Mouse (Mus musculus) kidney, embryonic 14.5 days (tissue): ENCODE results near the gene Mettl7a2. TPM values are rescaled to one million over a fixed set of nuclear protein-coding genes. Genes with fewer than 3 reads are reported as not detected.
"Not testable (repeated sequence)": the region's sequence is repeated elsewhere in the genome, so short reads cannot be mapped to it uniquely, and the experiment has no call there.

ENCODE experiments used
- ATAC-seq: fragments of 200-750 bp; cut with Nextera tagmentation; 2 replicates; pipeline ENCODE4 v1.8.0; 2017; ENCODE audit warnings: moderate number of reproducible peaks, mild to moderate bottlenecking, moderate TSS enrichment, moderate library complexity; ENCODE audit not compliant: low FRiP score, low TSS enrichment
- H3K27ac ChIP-seq: fragments of 300-500 bp; sonication (generic); 2 replicates; pipeline ENCODE4 v1.5.1; 2014; ENCODE audit warnings: low read depth, mild to moderate bottlenecking, low read length, moderate library complexity, mixed read lengths
- H3K27me3 ChIP-seq: fragments of 300-500 bp; sonication (generic); 2 replicates; pipeline ENCODE4 v1.6.1; 2014; ENCODE audit warnings: mild to moderate bottlenecking, low read length; ENCODE audit not compliant: control insufficient read depth, insufficient read depth
- H3K36me3 ChIP-seq: fragments of 300-500 bp; sonication (generic); 2 replicates; pipeline ENCODE4 v1.6.1; 2014; ENCODE audit warnings: low read length, mixed read lengths; ENCODE audit not compliant: control insufficient read depth, insufficient read depth
- H3K4me1 ChIP-seq: fragments of 300-500 bp; sonication (generic); 2 replicates; pipeline ENCODE4 v1.6.1; 2014; ENCODE audit warnings: low read length, mixed read lengths; ENCODE audit not compliant: control insufficient read depth, insufficient read depth
- H3K4me2 ChIP-seq: fragments of 300-500 bp; sonication (generic); replicated peaks from 2 replicates; pipeline ENCODE4 v1.6.1; 2014; ENCODE audit warnings: low read depth, mild to moderate bottlenecking, low read length
- H3K4me3 ChIP-seq: fragments of 300-500 bp; sonication (generic); 2 replicates; pipeline ENCODE4 v1.5.1; 2014; ENCODE audit warnings: mild to moderate bottlenecking, low read length
- H3K9ac ChIP-seq: fragments of 300-500 bp; sonication (generic); 2 replicates; pipeline ENCODE4 v1.6.1; 2014; ENCODE audit warnings: low read depth, mild to moderate bottlenecking, low read length, moderate library complexity
- H3K9me3 ChIP-seq: fragments of 300-500 bp; sonication (generic); 2 replicates; pipeline ENCODE4 v1.6.1; 2016; ENCODE audit warnings: low read length; ENCODE audit not compliant: control insufficient read depth
- WGBS: fragments of 180-500 bp; shearing (Covaris S2); extraction: QIAGEN DNeasy Blood & Tissue Kit; methylation state at CpG from one replicate; pipeline ENCODE4 v1.1.7; 2014; 5-methylcytosine and 5-hydroxymethylcytosine counted together
- polyA plus RNA-seq: library from polyadenylated mRNA; unstranded; fragments of >200 nt; fragmentation: Nextera tagmentation; extraction: Ambion mirVana; gene quantifications from 2 replicates; pipeline ENCODE4 v1.2.1, GENCODE M21; 2014

Mettl7a2 gene
- polyA plus RNA-seq, 1 experiment from 2014 or later: not detected

DNA sequence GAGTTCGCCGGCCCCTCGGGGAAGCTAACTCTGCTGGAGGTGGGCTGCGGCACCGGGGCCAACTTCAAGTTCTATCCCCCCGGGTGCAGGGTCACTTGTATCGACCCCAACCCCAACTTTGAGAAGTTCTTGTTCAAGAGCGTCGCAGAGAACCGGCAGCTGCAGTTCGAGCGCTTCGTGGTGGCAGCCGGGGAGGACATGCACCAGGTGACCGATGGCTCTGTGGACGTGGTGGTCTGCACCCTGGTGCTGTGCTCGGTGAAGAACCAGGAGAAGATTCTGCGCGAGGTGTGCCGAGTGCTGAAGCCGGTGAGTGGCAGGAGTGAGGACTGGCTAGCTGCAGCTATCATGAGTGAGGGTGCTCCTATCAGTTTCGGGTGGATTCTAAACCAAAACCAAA lies 399 bp downstream of the Mettl7a2 start:
- not testable (repeated sequence) for H3K27me3 ChIP-seq, H3K4me2 ChIP-seq, ATAC-seq, H3K27ac ChIP-seq, H3K4me1 ChIP-seq, H3K36me3 ChIP-seq, H3K9ac ChIP-seq, H3K9me3 ChIP-seq, H3K4me3 ChIP-seq
- 91% methylated on average over 8 of the region's 22 CpGs for WGBS

DNA sequence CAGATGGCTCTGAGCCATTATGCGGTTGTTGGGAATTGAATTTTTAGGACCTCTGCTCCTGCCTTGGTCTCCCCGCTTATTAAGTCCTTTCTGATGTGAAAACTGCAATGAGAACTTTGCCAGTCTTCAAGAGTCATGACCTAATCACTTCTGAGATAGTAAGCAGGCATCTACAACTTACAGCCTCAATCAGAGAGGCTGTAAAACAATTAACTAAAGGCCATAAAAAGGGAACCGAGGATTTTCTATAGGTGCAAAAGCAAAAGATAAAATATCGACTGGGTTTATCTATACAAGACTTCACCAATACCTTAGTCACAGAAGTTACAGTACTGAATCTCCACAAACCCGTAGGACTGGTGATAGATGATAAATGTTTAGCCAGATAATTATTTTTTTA lies 2.9 kb downstream of the Mettl7a2 start:
- no peak overlapping the region for H3K4me2 ChIP-seq
- no peak for ATAC-seq
- WGBS: 55% methylated on average over 5 of the region's 5 CpGs
- H3K4me3 ChIP-seq: no peak overlapping the region
- H3K9ac ChIP-seq: no peak overlapping the region
- no peak overlapping the region for H3K27ac ChIP-seq
- no peaks in the 10 kb centered on the region for H3K4me1 ChIP-seq
- no peaks in the 10 kb centered on the region for H3K27me3 ChIP-seq
- no peaks in the 10 kb centered on the region for H3K36me3 ChIP-seq
- no peaks in the 10 kb centered on the region for H3K9me3 ChIP-seq

DNA sequence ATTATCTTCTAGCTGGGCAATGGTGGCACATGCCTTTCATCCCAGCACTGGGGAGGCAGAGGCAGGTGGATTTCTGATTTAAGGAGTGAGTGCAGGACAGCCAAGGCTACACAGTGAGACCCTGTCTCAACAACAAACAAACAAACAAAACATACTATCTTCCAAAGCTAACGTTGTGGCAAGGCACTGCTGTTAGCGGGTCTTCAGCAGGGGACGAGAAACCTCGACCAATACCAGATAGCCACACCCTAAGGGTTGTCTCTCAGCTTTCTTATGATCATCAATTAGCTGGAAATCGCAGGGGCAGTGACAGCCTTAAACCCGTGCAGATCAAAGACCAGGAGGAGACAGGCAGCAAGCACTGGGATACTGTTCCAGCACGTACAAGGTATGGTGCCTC lies 11.2 kb downstream of the Mettl7a2 start, which contains the start of gene Higd1c:
TSS of gene Higd1c (plus strand) at position 301 of the 400 bp plus-strand sequence.
- H3K27ac ChIP-seq: no peak within 1 kb of the TSS
- H3K36me3 ChIP-seq: no peaks in the 10 kb centered on the region
- H3K4me1 ChIP-seq: no peaks in the 10 kb centered on the region
- WGBS: 59% methylated on average over 7 of the region's 7 CpGs
- H3K4me3 ChIP-seq: no peak within 1 kb of the TSS
- no peak for ATAC-seq
- no peaks in the 10 kb centered on the region for H3K27me3 ChIP-seq
- no peaks in the 10 kb centered on the region for H3K9me3 ChIP-seq
- H3K4me2 ChIP-seq: no peak within 1 kb of the TSS
- no peak within 1 kb of the TSS for H3K9ac ChIP-seq

DNA sequence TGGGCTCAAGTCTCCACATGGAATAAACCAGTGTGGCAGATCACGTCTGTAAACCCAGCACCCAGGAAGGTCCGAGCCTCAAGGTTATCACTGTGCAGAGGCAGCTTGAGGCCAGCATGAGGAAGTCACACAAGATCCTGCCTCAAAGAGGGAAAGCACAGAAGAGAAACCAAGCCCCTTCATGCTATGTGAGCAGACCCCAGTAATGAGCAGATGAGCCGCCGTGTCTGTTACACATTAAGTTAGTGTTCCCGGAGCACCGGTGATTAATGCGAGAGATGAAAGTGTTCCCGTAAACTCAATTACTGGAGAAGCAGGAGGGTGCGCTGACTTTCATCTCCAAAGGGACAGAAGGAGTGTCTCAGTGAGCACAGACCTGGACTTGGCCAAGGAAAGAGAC lies 13.0 kb downstream of the Mettl7a2 start:
- H3K9me3 ChIP-seq, H3K9ac ChIP-seq, H3K36me3 ChIP-seq, H3K27me3 ChIP-seq, H3K4me1 ChIP-seq, H3K4me3 ChIP-seq, H3K4me2 ChIP-seq: not testable (repeated sequence)
- peak; percentile 78; the same call in 1 of the 2 replicates for ATAC-seq
- H3K27ac ChIP-seq: peak overlapping the region; percentile 42; the same call in 1 of the 2 replicates
- 23% methylated on average over 8 of the region's 9 CpGs for WGBS

DNA sequence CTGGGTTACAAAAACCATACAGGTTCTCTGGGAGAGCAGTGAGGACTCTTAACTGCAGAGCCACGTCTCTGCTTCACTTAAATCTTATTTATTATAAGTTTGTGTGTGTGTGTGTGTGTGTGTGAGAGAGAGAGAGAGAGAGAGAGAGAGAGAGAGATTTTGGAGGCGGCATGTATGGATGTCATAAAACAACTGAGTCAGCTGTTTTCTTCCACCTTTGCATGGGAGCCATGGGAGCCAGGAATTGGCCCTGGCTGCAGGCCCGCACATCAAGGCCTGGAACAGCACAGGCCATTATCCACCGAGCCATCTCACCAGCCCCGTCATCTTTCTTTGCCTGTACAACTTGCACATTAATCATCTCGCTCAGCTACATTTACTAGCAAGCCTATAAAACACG lies 14.1 kb downstream of the Mettl7a2 start:
- no peak overlapping the region for H3K4me3 ChIP-seq
- H3K4me1 ChIP-seq: no peaks in the 10 kb centered on the region
- H3K27ac ChIP-seq: no peak overlapping the region
- no peaks in the 10 kb centered on the region for H3K9me3 ChIP-seq
- no peak overlapping the region for H3K9ac ChIP-seq
- no peaks in the 10 kb centered on the region for H3K36me3 ChIP-seq
- H3K4me2 ChIP-seq: no peak overlapping the region
- WGBS: 59% methylated on average over 7 of the region's 7 CpGs
- ATAC-seq: no peak
- H3K27me3 ChIP-seq: no peaks in the 10 kb centered on the region

DNA sequence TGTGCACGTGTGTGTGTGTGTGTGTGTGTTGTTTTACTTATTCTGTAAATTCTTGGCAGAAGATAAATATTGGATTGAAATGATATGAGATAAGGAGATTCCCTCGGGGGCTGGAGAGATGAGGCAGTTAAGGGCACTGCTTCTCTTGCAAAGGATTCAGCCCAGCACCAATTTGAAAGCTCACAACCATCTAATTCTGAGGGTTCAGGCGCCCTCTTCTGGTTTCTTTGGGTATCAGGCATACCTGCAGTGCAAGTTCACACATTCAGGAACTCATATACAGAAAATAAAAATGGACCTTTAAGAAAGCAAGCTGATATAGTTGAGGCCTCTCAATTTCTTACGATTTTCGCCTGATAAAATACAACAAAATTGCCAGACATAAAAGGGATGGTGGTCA lies 22.1 kb downstream of the Mettl7a2 start:
- H3K27ac ChIP-seq: no peak overlapping the region
- WGBS: 39% methylated on average over 5 of the region's 5 CpGs
- H3K9ac ChIP-seq: no peak overlapping the region
- no peak overlapping the region for H3K4me2 ChIP-seq
- no peaks in the 10 kb centered on the region for H3K36me3 ChIP-seq
- H3K4me3 ChIP-seq: no peak overlapping the region
- H3K9me3 ChIP-seq: peaks cover 8% of the 10 kb centered on the region
- H3K4me1 ChIP-seq: no peaks in the 10 kb centered on the region
- no peaks in the 10 kb centered on the region for H3K27me3 ChIP-seq
- ATAC-seq: no peak

DNA sequence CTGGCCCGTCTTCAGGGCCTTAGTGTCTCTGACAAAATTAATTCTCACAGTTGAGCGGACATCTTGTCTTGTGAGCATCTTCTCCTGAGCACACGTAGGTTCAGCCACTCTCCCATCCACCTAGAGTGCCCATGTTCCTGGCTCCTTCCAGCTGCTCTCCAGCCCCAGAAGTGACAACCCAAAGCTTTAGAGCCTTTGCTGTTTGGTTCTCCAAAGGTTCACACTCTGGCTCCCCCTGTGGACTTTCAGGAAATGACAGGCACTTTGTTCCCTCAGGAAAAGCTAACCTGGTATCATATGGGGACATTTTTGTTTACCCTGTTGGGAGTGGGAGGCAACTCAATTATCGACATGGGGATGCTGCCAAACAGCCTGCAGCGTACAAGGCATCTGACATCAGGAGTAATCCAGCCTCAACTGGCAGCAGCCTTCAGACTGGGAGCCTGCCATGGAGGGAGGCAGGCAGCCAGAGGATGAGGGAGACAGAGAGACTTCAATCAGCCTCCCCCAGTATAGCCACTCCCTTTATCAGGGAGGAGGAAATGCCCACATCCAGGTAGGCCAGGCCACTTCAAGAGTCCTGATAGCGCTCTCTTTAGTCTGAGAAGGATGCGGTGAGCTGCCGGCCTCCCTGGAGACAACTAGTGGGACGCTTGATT lies 25.0 kb downstream of the Mettl7a2 start:
- H3K4me2 ChIP-seq, H3K9me3 ChIP-seq, H3K9ac ChIP-seq, H3K36me3 ChIP-seq, H3K4me1 ChIP-seq, H3K27ac ChIP-seq, H3K27me3 ChIP-seq, H3K4me3 ChIP-seq: not testable (repeated sequence)
- WGBS: 32% methylated on average over 3 of the region's 9 CpGs
- ATAC-seq: 0 out of 2 replicates have a peak, but pooled peaks have one; percentile 32

DNA sequence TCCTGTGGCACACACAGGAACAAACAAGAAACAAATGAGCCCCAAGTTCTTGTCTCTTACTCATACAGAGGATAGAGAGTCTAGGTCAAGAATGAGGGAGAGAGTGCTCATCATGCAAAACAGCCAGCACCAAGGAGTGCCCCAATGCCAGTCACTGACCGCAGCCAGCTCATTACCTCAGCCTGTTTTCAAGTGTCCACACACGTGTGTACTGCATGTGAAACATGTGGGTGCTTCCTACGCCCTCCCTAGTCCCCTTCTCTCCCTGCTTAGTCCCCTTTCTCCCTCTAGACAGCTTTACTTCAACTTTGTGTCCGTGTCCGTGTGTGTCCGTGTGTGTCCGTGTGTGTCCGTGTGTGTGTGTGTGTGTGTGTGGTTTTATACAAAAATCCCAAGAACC lies 26.7 kb downstream of the Mettl7a2 start:
- H3K4me1 ChIP-seq: no peaks in the 10 kb centered on the region
- H3K27ac ChIP-seq: no peak overlapping the region
- ATAC-seq: no peak
- no peak overlapping the region for H3K4me3 ChIP-seq
- no peak overlapping the region for H3K9ac ChIP-seq
- H3K27me3 ChIP-seq: no peaks in the 10 kb centered on the region
- 92% methylated on average over 8 of the region's 8 CpGs for WGBS
- no peak overlapping the region for H3K4me2 ChIP-seq
- H3K9me3 ChIP-seq: no peaks in the 10 kb centered on the region
- H3K36me3 ChIP-seq: no peaks in the 10 kb centered on the region

DNA sequence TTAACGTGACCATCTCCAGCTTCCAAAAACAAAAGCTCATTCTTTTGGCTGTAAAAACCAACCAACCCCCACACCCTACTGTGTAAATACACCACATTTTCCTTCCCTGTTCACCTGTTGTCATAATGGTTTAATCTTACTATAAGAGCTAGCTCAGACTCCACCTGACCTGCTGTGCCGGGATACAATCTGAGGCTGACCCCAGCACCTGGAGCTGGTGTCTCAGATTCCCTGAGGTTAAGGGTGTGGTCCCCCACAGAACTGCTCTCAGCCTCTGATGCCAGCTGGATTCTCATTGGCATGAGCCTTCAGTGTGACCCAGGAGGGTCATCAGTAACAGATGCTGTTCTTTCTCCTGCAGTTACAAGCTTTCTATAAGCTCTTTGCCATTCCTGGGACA lies 27.1 kb downstream of the Mettl7a2 start:
- H3K4me2 ChIP-seq: no peak overlapping the region
- H3K9me3 ChIP-seq: no peaks in the 10 kb centered on the region
- WGBS: 53% methylated on average over 2 of the region's 2 CpGs
- H3K36me3 ChIP-seq: no peaks in the 10 kb centered on the region
- no peak overlapping the region for H3K9ac ChIP-seq
- H3K27me3 ChIP-seq: no peaks in the 10 kb centered on the region
- H3K4me3 ChIP-seq: no peak overlapping the region
- no peak overlapping the region for H3K27ac ChIP-seq
- no peak for ATAC-seq
- H3K4me1 ChIP-seq: no peaks in the 10 kb centered on the region
